Mouse (Mus musculus): Measurements from ENCODE around the gene Atxn2.
"Not testable (repeated sequence)": the region's sequence is repeated elsewhere in the genome, so short reads cannot be mapped to it uniquely, and the experiment has no call there.

The Atxn2 gene

GRCm38 (mm10) chr5:121711174-121711927 is at the start of gene Atxn2:
Gene Atxn2 (plus strand): TSS chr5:121711337.
- DNase-seq (ENCODE audit: low spot score), result peak; percentile 43

DNA sequence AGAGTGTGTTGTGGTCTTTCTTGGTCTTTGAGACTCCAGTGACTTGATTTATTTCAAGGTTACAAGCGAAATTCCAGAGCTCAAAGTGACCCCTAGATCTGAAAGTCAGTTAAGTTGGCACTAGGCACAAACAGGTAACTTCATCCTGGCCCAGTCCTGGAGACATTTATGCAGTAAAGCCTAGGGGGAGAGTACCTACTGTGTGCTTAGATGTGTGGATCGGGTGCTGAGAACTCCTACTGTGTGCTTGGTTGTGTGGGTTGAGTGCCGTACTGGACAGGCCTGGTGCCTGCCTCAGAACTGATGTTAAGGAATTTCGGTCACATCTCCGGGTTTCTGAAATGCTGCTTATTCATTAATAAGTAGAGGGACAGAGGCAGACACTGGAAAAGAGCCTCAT is 49.6 kb upstream of the Atxn2 start:
- no peak for DNase-seq (ENCODE audit: low spot score)

DNA sequence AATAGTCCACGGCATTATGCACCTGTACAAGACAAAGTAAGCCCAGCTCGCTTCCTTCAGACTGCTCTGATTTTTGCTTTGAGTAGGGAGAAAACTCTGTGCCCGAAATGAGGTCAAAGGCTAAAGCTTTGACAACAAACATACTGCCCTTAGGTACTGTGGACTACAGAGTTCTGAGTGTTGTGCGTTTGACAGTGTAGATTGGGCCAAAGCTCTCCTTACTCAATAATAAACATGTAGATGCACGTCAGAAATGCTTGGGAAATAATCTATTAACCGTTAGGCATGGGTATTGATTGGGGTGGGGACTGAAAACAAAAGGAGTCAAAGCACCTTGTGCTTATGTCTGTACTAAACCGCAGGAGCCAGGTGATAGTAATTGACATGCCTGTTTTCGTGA is 47.7 kb upstream of the Atxn2 start:
- DNase-seq (ENCODE audit: low spot score), result no peak

- DNase-seq (ENCODE audit: low spot score), result no peak
Measured at GRCm38 (mm10) chr5:121664078-121664477, 47.1 kb upstream of the Atxn2 start.

DNA sequence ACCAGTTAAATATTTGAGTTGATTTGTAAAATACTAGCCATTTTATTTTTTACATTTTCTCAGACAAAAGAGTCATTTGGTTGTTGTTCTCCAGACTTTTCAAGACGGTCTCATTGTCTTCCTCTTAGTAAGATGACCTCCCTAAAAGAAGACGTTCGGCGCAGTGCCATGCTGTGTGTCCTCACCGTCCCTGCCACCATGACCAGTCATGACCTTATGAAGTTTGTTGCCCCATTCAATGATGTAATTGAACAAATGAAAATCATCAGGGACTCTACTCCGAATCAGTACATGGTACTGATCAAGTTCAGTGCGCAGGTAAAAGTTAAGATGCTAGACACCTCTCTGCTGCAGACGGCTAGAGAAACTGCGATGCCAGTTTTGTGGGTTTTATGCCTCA is 46.2 kb upstream of the Atxn2 start:
- no peak for DNase-seq (ENCODE audit: low spot score)

DNA sequence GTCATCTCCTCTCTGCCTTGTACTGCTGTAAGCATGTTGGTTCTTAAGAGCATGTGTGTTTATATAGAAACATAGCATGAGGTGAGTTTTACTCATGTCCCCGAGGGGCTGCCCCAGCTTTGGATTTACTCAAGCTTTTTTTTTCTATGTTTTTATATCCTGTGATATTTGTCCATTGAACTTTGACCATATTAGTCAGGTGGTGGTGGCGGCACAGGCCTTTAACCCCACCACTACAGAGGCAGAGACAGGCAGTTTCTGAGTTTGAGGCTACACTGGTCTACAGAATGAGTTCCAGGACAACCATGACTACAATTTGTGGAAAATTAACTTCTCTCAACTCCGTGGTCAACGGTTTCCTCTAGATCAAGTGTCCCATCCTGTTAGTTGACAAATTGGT is 44.1 kb upstream of the Atxn2 start:
- DNase-seq (ENCODE audit: low spot score), result no peak

GRCm38 (mm10) chr5:121668411-121668810 is 42.7 kb upstream of the Atxn2 start:
- DNase-seq (ENCODE audit: low spot score), result no peak

DNA sequence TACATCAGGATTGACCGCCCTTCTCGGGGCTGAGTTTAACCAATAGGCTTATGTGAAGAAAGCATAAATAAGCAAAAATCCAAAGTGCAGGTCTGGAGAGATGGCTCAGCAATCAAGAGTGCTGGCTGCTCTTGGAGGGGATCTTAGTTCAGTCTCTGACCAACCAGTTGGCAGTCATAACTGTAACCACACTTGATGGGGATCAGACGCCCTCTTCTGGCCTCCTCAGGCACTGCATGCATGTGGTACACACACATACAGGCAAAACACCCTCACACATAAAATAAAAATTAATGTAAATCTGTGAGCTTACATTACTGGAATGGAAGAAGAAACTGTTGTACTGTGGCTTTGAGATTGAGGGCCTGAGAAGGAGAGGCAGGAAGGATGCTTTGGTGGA is 40.7 kb upstream of the Atxn2 start:
- DNase-seq (ENCODE audit: low spot score), result no peak

GRCm38 (mm10) chr5:121682250-121682649 is 28.9 kb upstream of the Atxn2 start:
- no peak for DNase-seq (ENCODE audit: low spot score)

- no peak for DNase-seq (ENCODE audit: low spot score)
Measured at GRCm38 (mm10) chr5:121685495-121685894, 25.6 kb upstream of the Atxn2 start.

DNA sequence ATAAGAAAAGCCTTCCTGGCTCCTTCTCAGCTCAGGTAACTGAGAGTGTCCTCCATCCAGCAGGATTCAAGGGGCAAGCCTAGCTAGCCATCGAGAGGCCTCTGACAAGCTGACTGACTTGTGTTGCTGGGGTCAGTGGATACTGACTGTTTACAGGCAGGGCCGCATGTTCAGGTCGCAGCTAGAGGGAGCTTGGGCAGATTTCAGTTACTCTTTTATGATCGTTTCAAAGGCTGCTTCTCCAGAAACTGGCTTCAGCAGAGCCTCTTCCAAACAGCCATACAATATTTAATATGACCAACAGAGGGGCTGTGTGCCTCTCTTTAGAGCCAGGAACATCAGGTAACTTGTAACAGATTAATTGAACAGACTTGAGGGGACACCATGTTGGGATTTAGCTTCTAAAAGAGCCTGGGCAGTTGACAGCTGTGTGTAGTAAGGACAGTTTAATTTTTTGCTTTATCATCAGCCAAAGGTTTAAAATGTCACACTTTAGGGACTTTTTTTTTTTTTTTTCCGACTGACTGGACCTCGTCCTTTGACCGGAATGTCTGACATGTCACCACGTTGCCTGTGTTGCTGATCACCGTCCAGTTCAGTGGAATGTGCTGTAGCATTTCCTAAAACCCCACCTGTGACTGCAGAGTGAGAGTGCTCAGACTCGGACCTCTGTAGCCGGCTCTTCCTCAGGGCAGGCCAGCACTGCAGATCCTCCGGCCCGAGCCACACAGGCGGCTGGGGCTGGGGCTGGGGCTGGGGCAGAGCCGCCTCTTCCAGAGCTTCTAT is 24.8 kb upstream of the Atxn2 start:
- DNase-seq (ENCODE audit: low spot score), result no peak

GRCm38 (mm10) chr5:121690482-121691211 is 20.5 kb upstream of the Atxn2 start:
- DNase-seq (ENCODE audit: low spot score), result no peak

DNA sequence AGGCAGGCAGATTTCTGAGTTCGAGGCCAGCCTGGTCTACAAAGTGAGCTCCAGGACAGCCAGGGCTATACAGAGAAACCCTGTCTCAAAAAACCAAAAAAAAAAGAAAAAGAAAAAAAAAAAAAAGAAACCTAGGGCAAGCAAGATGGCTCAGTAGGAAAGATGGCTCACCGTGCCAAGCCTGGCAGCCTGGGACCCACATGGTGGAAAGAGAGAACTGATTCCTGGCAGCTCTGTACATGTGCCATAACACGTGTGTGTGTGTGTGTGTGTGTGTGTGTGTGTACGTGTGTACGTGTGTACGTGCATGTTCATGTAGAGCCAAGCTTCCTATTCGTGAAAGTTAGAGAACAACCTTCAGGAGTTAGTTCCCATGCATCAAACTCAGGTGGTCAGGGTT is 19.7 kb upstream of the Atxn2 start:
- DNase-seq (ENCODE audit: low spot score), result not testable (repeated sequence)

- DNase-seq (ENCODE audit: low spot score), result no peak
Measured at GRCm38 (mm10) chr5:121692897-121693296, 18.2 kb upstream of the Atxn2 start.

DNA sequence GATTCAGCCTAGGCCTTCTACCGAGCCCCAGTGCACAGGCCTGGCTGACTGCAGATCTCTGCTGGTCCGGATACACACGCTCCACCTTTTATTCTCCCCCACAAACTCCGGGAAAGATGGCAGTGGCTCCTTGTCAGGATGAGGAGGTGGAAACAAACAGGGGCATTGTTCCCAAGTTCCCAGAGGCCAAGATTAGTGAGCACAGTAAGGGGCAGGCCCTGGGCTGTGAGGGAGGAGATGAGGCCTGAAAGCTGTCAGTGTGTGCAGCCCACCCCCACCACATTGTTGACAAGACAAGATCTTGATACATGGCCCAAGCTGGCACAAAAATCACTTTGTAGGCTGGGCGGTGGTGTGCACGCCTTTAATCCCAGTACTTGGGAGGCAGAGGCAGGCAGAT is 14.4 kb upstream of the Atxn2 start:
- no peak for DNase-seq (ENCODE audit: low spot score)

DNA sequence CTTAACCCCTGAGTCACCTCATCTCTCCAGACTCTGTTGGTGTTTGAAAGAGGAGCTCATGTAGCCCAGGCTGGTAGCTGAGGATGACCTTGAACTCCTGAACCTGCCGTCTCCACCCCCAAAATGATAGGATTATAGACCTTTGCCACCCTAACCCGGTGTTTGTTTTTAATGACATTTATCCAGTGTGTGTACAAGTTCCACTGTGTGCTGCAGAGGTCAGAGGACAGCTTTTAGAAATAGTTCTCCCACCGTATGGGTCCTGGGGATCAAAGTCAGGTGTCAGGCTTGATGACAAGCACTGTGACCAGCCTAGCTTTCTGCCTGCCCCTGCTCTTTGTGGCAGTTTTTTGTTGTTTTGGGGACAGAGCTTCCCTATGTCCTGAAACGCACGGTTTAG is 11.2 kb upstream of the Atxn2 start:
- DNase-seq (ENCODE audit: low spot score), result no peak

DNA sequence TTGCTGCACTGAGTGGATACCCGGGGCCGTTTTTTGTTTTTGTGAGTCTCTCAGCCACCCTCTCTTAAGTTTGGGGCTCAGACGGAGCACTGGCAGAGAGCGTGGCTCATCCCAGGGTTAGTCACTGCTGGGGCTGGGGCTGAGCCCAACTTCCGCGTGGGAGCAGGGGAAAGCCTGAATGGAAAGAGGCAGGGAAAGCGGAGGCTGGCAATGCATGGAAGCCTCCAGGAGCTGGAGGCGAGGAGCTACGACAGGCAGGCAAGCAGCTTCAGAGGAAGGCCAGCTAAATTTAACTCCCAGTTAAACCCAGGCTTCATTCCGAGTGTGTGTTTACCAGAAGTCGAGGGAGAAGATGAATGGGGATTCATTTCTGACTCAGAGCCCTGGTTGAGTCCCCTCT is 10.6 kb upstream of the Atxn2 start:
- no peak for DNase-seq (ENCODE audit: low spot score)

GRCm38 (mm10) chr5:121701111-121701769 is 9.9 kb upstream of the Atxn2 start:
- no peak for DNase-seq (ENCODE audit: low spot score)

DNA sequence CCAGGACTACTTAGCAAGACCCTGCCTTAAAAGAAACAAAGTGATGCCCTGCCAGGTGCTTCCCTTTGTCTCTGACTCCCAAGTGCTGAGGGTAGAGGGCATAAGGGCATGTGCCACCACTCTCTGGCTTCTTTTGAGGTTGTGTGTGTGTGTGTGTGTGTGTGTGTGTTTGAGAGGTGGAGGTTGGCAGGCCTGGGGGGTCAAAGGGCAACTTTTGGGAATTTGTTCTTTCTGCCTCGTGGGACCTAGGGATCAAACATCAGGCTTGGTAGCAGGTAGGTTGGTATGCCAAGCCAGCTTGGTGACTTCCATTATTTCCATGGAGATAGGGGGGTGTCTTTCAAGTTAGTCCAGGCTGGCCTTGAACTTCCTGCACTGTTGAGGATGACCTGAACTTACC is 7.8 kb upstream of the Atxn2 start:
- no peak for DNase-seq (ENCODE audit: low spot score)

DNA sequence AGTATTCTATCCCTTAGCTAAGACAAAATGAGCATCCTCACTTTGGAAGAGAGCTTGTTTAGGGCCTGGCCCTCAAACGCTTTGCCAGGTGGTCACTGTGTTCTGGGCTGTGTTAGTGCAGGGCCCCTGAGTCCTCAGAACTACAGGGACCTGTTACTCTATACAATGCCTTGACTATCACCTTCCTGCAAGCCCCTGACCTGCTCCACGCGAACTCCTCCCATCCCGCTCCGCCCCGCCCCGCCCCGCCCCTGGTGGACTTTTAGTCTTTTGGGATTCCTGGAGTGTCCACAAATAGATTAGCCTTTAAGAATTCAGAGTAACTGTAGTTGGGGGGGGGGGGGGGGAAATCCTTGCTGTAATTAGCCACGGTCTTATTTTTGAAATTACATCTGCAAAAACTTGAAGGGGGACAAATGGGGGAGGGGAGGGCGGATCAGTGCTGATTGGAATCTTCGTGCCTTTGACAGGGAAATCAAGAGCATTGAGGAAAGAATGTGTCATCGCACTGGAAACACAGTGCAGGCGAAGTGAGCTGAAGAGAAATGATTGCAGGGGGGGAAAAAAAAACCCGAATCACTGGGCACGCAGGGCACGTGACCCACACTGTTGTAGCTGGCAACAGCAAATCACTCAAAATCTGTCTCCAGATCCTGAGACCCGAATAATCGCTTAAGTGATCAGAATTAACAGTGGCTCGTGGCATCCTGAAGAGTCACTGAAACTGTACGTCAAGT is 6.5 kb upstream of the Atxn2 start:
- no peak for DNase-seq (ENCODE audit: low spot score)

DNA sequence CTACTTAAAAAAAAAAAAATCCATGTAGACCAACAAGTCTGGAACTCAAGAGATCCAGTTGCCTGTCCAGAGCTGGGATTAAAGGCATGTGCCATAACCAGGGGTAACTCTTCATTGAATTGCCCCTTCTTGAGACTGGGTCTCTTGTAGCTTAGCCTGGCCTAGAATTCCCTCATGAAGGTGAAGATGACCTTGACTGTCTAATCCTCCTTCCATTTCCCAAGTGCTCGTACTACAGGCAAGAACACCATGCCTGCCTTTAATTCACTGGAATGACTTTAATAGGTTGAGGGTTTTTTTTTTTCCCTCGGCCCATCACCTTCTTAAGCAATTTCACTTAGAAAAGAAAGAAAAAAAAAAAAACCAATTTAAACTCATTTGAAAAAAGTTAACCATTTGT is 735 bp upstream of the Atxn2 start:
- no peak for DNase-seq (ENCODE audit: low spot score)

DNA sequence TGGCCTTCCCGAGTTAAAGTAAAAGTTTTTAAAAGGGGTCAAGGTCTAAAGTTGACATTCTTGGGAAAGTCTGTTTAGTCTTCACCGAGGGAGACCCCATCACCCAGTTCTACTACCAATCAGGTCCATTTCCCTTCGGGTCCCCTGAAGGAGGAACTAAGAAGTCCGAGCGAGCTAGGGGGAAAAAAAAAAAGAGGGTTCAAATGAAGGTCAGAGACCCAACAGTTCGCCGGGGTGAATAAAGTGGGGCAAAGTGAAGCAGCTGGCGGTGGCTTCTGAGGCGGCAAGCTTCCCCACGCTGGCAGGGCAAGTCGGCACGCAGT is 325 bp upstream of the Atxn2 start:
- DNase-seq (ENCODE audit: low spot score), result no peak
